Mouse (Mus musculus) regulatory T cell (primary cell): ENCODE data around the gene Gm20388.
"Not testable (repeated sequence)": the region's sequence is repeated elsewhere in the genome, so short reads cannot be mapped to it uniquely, and the experiment has no call there.

Source experiments
- in situ Hi-C: fragments of 300-600 bp; cut with MboI, MseI; formaldehyde crosslinking; loops from one replicate; pipeline ENCODE4 v1.15.1; 2025; ENCODE audit warnings: high pct_unique_total_duplicates

Gene Gm20388

DNA sequence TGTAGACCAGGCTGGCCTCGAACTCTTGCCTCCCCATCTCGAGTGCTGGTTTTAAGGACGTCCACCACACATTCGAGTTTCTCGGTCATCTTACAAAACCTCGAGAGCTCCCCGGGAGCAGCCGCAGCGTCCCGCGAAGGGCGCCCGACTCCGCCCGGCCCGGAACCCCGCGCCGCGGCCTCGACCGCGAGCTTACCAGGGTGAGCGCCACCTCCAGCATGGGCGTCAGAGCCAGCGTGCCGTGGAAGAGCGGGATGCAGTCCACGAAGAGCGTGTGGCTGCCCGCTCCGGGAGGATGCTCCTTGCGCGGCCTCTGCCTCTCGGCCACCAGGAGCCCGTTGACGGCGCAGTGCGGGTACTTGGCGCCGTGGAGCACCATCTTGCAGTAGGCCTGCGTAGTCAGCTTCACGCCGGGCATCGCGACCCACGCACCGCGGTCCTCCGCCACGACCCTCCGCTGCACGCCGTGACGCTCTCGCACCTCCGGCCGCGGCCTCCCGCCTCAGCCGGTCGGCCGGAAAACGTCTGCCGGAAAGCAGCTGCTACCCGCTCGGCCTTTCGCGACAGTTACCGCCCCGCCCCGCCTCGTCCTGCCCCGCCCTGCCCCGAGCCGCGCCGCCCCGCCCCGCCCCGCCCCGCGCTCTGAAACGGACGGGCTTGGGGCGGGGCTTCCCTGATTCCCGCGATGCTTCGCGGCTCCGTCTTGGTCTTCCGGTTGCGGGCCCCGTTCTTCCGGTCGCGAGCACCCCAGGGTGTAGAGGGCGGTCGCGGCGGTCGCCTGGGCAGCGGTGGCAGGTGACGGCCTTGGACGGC, 757.1 kb downstream of the Gm20388 start, which contains the start of the genes Gm27021 and Cox4i1:
Gm27021 (minus strand) TSS at position 519 of the 813 bp plus-strand sequence.
Cox4i1 (plus strand) TSS at position 662 of the 813 bp plus-strand sequence.
- in situ Hi-C loops: no loop called here

DNA sequence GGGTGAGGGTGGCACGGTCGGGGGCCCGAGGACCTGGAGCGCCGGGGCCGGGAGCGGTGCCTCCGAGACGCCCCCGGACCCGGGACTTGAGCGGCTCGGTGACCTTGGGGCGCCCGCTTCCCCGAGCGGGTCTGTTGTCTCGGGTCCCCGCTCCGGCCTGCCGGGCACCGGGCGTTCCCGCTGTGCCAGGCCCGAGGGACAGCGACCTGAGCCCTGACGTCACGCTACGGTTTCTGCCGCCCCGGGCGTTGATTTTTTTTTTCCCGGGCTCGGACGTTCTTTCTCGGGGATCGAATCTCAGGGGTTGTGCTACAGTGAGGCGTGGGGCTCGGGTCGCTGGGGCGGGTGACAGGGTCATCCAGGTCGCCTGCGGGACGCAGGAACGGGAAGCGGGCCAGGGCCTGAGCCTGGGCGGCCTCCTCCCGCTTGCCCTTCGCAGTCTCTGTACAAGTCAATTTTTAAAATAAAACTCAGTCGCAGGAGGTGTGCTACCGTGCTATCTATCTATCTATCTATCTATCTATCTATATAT, 757.8 kb downstream of the Gm20388 start, which contains the start of gene Emc8:
Emc8 (minus strand) TSS at position 200 of the 532 bp plus-strand sequence.
- in situ Hi-C loops: no loop called here

DNA sequence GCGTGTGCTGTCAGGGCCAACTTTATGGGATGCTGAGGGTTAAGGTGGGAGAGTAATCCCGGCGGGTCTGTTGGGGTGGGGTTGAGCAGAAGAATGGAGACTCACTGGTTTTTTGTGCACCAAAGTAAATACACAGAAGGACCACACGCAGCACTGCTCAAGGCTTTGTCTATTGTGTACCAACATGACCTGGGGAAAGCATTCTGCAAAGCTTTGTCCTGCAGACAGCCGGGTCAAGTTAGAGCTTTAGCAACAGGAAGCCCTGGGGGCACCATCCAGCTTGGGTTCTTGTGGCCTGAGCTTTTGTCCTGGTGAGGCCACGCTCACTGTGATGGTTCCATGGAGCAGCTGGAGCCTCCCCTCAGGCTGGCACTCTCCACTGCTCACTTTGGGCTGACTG, 761.1 kb downstream of the Gm20388 start:
- in situ Hi-C loops: no loop called here

DNA sequence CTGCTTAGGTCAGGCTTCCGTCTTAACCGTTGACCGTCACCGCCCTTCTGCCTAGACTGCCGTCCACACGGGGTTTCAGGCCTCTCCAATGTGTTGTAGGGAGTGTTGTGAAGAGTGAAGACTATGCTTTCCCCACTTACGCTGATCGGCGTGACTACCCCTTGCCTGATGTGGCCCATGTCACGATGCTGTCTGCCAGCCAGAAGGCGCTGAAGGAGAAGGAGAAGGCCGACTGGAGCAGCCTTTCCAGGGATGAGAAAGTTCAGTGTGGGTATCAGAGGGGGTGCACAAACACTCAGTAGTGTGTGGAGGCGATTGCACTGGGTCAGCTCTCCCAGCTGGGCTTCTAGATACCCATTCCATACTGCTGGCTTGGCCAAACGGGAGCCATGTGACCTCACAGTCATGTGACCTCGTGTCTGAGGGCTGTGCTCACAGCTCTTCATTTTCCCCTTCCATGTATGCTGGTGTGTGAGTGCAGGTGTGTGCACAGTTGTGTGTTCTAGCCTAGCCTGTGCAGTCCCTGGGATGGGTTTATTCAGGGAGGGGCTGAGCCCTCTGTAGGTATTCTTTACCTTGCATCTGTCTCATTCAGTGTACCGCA, 762.1 kb downstream of the Gm20388 start:
- in situ Hi-C loops: no loop called here

DNA sequence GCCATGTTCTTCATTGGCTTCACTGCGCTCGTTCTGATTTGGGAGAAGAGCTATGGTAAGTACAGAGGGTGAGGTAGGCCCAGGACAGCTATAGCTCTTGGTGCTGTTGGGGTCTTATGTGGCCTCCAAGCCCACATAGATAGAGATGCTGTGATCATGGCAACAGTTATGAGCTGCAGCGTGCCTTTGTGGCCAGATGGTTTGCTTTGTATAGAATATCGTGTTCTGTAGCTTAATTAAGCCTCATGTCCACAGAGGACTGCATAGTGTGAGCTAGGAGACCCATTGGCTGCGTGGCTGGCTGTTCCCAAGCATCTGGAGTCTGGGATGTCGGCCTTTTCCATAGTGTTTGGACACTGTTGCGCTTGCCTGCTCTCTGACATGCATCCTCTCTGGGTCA, 762.7 kb downstream of the Gm20388 start:
- in situ Hi-C loops: no loop called here

DNA sequence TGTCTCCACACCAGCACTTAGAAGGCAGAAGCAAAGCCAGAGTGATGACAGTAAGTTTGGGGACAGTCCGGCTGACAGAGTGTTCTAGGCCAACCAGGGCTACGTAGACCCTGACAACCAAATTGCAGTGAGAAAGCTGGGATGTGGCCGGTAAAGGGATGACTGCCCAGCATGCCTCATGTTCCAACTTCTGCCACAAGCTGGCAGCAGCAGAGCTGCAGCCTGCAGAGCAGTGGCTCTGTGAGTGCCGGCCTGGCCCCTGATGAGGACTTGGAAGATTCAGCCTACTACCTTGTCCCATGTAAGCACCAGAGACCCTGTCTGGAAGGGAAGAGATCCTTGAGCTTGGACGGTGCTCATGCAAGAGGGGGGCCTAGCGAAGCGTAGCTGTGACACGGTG, 765.1 kb downstream of the Gm20388 start:
- in situ Hi-C loops: no loop called here

DNA sequence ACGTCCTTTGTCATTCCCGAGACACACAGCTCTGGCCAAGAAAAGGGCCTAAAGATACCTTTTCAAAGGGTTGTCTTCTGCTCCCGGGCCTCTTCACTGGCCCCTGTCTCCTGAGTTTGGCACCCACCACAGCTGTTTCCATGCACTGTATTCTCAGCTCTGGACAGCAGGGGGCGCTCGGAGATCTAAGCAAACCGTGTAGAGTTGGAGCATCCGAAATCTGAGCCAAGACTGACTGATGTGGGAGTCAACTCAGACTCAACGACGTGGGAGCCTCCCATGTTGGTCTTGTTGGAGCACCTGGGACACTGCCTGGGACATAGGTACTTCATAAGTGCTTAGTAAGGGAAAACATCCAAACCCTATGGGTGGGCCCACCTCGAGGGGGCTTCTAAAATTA, 767.8 kb downstream of the Gm20388 start:
- in situ Hi-C loops: no loop called here

DNA sequence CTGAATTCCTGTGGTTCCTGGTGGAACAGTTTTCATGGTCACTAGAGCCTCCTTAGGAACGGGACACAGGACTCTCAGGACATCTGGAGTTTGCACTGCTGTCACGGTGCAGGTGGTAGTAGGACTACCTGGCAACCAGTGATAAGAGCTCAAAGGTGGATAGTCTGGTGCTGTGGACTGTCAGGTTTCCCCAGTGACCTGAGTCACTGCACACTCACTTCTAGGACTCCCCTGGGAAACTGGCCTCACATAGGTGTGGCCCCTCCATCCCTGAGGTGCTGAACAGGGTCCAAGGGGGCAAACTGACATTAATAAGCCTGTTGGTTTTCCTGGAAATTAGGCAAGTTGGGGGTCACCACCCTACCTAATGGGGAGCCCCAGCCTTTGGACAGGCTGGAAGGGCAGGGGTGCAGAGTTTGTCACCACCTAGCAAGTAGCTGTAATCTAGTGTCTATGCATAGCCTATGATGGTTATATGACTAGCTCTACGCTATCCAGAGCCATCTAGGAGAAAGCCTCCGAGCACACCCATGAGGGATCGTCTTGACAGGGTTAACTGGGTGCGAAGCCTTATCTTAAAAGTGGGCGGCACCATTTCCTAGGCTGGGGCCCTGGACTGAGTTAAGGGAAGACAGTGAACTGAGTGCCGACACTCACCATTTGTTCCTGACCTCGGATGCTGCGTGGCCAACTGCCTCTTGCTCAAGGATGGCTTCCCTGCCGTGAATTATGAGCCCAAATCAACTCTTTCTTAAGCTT, 769.2 kb downstream of the Gm20388 start:
- in situ Hi-C loops: no loop called here

DNA sequence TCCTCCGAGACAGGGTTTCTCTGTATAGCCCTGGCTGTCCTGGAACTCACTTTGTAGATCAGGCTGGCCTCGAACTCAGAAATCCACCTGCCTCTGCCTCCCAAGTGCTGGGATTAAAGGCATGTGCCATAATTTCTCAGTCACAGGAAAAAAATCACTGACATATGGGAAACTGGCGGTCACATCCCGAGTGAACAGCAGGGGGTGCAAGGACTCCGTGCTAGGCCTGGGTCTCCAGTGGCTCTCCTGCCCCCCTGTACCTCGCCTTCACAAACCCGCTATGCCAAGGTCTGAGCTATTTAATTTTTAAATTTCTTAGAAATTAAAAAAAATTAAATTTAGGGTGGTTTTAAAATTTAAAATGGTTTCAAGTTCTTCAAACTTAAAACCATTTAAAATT, 769.8 kb downstream of the Gm20388 start:
- in situ Hi-C loops: not testable (repeated sequence)

DNA sequence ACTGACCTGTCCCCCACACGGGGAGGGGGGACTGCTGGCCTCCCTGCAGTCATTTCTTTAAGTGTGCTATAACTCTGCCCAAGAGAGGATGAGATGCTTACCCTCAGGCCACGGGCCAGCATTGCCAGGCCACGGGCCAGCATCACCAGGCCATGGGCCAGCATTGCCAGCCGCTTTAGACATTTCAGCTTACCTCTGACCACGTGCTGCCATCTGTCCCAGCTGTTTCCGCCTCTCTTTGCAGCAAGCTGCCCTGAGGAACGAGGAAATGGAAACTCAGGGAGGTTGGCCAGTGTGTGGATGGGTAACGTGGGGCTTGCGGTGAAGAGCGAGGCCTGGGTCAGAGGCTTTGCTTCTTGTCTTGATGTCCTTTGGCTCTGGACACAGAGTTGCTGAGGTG, 770.5 kb downstream of the Gm20388 start:
- in situ Hi-C loops: no loop called here

DNA sequence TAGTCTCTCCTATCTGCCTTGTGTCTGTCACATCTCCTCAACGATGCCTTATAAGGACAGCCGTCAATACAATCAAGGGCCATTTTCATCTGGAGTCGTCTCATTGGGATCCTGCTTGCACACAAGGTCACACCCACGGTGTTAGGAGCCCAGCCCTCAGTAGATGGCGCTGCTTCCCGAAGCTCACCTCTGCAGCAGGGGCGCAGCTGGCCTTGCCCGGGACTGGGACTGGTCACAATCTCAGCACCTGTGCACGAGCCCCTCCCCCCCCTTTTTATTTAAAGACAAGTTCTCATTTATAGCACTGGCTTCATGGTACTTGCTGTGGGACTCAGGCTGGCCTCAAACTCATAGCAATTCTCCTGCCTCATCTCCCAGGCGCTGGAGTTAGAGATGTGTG, 773.0 kb downstream of the Gm20388 start:
- in situ Hi-C loops: no loop called here

DNA sequence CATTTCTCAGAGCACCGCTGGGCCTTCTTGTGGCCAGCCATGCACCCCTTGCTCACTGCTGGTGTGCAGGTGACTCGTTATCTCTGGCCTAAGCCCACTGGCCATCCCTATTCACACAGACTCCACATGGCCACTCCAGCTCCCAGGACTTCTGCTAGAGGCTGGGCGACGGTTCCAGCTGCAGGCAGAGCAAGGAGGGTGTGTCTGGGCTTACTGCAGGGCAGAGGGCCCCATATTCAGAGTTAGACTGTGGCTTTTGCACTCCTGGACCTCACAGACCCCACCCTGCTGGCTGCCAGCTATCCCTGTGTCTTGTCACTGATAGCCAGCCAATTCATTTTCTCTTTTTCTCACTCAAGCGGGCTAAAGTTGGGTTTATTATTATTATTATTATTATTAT, 773.4 kb downstream of the Gm20388 start:
- in situ Hi-C loops: no loop called here

DNA sequence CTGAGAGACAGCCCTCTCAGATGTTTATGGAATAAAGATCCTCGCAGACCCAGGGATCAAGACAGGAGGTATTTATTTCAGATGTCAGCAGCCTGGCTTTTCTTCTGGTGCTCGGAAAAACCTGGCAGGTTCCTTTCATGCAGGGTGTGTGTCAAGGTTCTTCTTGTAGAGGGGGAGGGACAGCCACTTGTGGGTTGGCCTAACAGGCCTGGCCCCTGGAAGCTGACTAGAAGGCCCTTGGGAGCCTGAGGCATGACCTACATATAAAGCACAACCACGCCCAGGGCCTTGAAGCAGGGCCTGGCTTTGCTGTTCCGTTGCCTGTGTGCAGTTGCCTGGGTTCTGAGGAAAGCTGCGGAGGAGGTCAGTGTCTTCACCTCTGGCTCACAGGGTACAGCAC, 774.5 kb downstream of the Gm20388 start:
- in situ Hi-C loops: no loop called here

DNA sequence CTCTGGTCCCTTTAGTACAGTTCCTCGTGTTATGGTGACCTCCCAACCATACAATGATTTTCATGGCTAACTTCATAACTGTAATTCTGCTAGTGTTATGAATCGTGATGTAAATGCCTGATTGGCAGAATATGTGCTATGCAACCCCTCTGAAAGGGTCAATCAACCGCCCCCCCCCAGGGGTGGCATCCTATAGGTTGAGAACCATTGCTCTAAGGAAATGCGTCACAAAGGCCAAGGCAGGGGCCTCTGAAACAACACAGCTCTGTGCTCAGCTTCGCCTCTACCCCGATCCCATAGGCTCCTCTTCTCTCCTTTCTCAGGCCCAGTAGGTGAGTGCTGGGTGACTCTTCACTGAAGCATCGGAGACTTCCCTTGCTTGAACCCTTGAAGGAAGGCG, 775.0 kb downstream of the Gm20388 start:
- in situ Hi-C loops: no loop called here

DNA sequence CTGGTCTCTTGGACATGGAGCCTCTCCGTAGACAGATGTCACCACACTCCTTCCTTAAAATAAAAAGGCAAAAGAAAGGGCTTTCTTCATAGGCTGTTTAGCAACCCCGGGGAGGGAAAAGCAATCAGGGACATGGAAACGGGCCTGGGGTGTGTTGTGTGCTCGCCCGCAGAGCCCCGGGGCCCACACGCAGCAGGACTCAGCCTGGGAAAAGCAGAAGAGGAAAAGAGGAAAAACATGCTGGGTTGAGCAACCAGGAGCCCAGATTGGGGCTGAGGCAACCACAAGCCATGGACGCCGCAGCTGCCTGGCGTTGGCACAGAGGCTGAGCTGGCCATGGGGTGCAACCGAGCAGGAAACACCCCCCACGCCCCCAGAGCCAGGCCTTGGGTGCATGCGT, 775.4 kb downstream of the Gm20388 start:
- in situ Hi-C loops: no loop called here

DNA sequence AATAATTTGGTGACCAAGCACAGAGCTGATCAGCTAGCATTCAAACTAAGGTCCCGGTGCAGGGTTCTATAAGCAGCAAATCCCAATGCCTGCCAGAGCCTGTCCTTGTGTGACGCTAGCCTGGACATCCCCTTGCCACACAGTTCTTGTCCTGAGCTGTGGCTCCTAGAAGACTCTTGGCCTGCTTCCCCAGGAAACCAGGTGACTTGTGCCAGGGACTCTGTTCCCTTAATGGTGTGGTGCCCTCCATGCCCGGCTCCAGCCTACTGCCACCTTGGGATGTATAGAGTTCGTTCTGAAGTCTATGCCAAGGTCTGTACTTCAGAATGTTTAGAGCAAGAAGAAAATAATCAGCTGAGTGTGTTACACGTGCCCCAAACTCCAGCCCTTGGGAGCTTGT, 775.9 kb downstream of the Gm20388 start:
- in situ Hi-C loops: no loop called here

DNA sequence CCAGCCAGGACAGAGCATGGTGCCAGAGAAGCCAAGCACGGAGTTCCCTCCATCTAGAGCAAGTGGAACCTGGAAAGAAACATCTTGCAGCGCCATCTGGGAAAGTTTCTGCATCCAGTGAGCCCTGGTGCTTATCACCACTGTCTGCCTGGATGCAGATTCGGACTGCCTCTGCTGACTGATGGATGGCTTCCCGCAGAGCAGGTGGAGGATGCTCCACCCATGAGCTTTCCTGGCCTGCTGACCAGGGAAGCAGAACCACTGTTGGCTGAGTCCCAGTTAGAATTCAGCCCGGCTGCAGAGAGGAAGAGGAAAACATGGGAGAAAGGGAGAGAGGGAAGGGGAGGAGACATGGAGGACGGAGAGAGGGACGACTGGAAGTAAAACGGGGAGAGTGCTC, 777.1 kb downstream of the Gm20388 start:
- in situ Hi-C loops: no loop called here

DNA sequence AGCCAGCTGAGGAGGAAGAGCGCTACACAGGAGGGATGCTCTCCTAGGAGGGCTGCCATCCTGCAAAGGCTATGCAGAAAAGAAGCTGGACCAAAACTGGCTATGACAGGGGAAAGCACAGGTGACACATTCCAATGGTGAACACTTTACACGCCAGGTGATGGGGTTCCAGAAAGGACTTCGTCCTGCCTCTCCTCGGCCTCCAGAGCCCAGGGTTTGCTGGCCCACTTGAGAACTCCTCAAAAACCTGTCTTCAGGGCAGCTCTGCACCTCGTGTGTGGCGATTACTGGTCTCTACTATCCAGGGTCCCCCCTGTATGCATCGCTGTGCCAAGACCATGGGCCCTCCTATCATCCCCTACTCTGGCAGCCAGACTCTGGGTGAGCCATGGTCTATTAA, 777.9 kb downstream of the Gm20388 start:
- in situ Hi-C loops: no loop called here

DNA sequence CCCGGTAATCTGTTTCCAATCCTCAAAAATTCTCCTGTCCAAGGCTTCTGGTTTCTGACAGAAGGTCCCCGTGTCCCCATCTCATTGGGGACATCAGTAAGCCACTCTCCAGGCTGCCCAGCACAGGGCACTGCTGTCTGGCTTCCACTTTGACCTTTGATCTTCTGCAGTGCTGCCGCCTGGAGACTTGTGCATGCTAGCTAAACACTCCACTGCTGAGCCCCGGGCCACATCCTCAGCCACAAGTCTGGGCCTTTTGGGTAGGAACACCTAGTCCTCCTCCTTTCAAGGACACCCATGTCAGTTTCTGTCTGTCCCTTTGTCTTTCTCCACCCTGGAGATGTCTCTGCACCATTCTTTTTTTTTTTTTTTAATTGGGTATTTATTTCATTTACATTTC, 782.3 kb downstream of the Gm20388 start:
- in situ Hi-C loops: loop anchor here (5.0 kb wide), 2 partner anchors 39 to 99 kb away; no protein-coding TSS in a partner anchor

DNA sequence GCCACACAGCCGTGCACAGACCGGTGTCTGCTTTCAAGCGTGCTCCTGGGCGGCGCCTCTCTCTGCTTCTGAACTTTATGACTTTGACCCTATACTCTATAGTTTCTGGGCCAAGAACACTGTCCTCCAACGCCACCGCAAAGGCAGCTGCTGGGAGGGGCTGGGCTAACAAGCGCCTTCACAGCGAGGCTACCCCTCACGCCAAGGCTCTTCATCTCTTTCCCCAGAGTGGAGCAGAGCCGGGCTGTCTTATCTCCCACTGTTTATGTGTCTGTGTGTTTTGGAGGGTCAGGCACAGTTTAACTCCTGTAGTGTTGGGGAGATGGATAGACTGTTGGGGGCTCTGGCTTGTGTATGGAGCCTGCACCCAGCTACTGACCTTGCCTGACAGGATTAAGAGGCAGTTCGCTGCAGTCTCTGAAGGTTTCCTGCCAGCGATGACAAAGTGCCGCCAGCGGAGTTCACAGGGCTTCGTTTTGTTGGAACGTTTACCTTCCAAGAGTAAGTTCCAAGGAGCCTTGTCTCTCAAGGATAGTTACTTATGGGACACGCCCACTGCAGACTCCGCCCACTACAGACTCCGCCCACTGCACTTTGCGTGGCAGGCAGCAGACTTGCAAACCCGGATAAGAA, 783.3 kb downstream of the Gm20388 start:
- in situ Hi-C loops: loop anchor here (5.0 kb wide), 2 partner anchors 38 to 98 kb away; no protein-coding TSS in a partner anchor

DNA sequence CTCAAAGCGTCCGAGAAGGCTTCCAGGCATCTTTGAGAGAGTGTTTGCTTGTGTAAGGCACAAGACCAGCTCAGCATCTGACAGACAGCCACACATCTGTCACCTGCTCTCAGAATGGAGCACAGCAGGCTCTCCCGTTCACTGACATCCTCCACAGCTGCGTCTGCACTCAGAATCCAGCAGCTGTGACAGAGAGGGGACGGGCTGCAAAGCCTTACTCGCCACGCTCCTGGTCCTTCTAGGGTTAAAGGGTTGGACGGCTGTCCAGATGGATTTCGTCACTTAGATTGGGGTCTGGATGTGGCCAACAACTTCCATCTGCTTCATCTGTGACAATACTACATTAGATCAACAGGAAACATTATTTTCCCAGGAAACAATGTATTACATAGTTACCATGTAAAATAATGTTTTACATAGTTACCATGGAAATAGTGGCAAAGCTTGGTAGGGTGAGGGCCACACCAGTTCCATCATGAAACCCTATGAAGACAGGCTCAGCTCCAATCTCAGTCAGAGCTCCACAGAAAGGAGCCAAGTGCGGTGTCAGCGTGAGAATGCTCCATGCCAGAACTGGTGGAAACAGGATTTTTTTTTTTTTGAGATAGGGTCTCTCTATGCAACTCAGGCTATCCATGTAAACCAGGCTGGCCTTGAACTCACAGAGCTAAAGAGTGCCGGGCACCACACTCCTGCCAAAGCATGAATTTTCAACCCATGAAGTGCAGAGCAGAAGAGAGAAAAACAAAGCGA, 785.9 kb downstream of the Gm20388 start:
- in situ Hi-C loops: no loop called here
